Comparison of ENCODE assay signal across 38 mouse cellular contexts in the genomic region with DNA sequence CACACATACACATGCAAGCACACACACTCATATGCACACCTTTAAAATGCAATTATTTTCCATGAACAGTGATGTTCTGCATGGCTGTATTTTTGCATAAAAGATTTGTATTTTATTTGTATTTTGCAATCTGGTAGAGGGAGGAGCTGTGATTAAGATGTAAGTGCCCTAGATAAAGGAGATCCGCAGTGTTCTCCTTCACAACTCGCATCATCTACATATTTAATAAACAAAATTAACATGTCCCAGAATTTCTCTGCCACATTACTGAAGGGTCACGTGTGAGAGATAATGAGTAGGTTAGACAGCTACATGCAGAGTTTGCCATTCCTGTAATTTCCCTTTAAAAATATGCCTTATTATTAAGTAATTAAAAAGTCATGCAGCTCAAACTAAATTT. TPM values are rescaled to one million over a fixed set of nuclear protein-coding genes. Genes with fewer than 3 reads are reported as not detected.
"Had no signal": no experiment of that assay in that cellular context is flagged by ENCODE, and none has a peak within 500 bp of the region (broad histone marks: within the 10 kb centered on the region; RNA-seq: fewer than 3 reads in every experiment).

No protein-coding gene starts in this region.

- DNase-seq: cerebellum, adult 2 months; cerebellum, adult 8-10 months; cerebellum, adult 9-10 months; cerebellum, adult 9-11 months; cerebellum, postnatal 10 days; cerebellum, postnatal 14 days; cerebellum, postnatal 25 days; cerebellum, postnatal 36 days; embryo, embryonic 11 days; forebrain, postnatal 0 days; gastrocnemius, adult 2 months; gastrocnemius, postnatal 10 days; gastrocnemius, postnatal 14 days; gastrocnemius, postnatal 25 days; gastrocnemius, postnatal 36 days; heart, adult 11 months; heart, adult 18-20 months had no signal

- H3K9ac ChIP-seq: embryonic facial prominence, embryonic 12.5 days; embryonic facial prominence, embryonic 13.5 days; embryonic facial prominence, embryonic 15.5 days; forebrain, embryonic 12.5 days; forebrain, embryonic 13.5 days; forebrain, embryonic 15.5 days; forebrain, postnatal 0 days had no signal

- H3K27ac ChIP-seq: embryonic facial prominence, embryonic 10.5 days; embryonic facial prominence, embryonic 12.5 days; embryonic facial prominence, embryonic 13.5 days; embryonic facial prominence, embryonic 15.5 days; forebrain, embryonic 10.5 days; forebrain, embryonic 12.5 days; forebrain, embryonic 13.5 days; forebrain, embryonic 15.5 days; gastrocnemius, adult 2 months had no signal

- H3K36me3 ChIP-seq: embryonic facial prominence, embryonic 10.5 days; embryonic facial prominence, embryonic 12.5 days; embryonic facial prominence, embryonic 13.5 days; embryonic facial prominence, embryonic 15.5 days; forebrain, embryonic 10.5 days; forebrain, embryonic 12.5 days; forebrain, embryonic 15.5 days had no signal

- H3K9me3 ChIP-seq: embryonic facial prominence, embryonic 10.5 days; embryonic facial prominence, embryonic 12.5 days; embryonic facial prominence, embryonic 13.5 days; embryonic facial prominence, embryonic 15.5 days; forebrain, embryonic 10.5 days; forebrain, embryonic 12.5 days; forebrain, embryonic 13.5 days; forebrain, embryonic 15.5 days had no signal

- ATAC-seq: forebrain, embryonic 13.5 days; forebrain, embryonic 14.5 days; forebrain, embryonic 15.5 days; forebrain, embryonic 16.5 days; forebrain, postnatal 0 days had no signal

- H3K27me3 ChIP-seq: embryonic facial prominence, embryonic 12.5 days; embryonic facial prominence, embryonic 13.5 days; embryonic facial prominence, embryonic 15.5 days; forebrain, embryonic 12.5 days; forebrain, embryonic 13.5 days; forebrain, embryonic 15.5 days had no signal

- H3K4me2 ChIP-seq: embryonic facial prominence, embryonic 12.5 days; embryonic facial prominence, embryonic 13.5 days; embryonic facial prominence, embryonic 15.5 days; forebrain, embryonic 12.5 days; forebrain, embryonic 13.5 days; forebrain, embryonic 15.5 days had no signal

- H3K4me1 ChIP-seq: embryonic facial prominence, embryonic 10.5 days; embryonic facial prominence, embryonic 12.5 days; embryonic facial prominence, embryonic 13.5 days; forebrain, embryonic 10.5 days; forebrain, embryonic 12.5 days; forebrain, embryonic 13.5 days; forebrain, embryonic 15.5 days had no signal

- H3K4me3 ChIP-seq: embryonic facial prominence, embryonic 10.5 days; embryonic facial prominence, embryonic 12.5 days; embryonic facial prominence, embryonic 13.5 days; embryonic facial prominence, embryonic 15.5 days; erythroblast, embryonic 14.5 days; forebrain, embryonic 10.5 days; forebrain, embryonic 12.5 days; forebrain, embryonic 13.5 days; forebrain, embryonic 15.5 days; gastrocnemius, adult 2 months had no signal

RNA-seq across cellular contexts. Expression of a gene that starts 46.3 kb away (rescaled TPM):
- total RNA-seq: common myeloid progenitor, adult 5-6 weeks; forebrain, postnatal 0 days; gastrocnemius, adult 18-20 months; gastrocnemius, adult 2 months; gastrocnemius, adult 8-10 months; gastrocnemius, postnatal 10 days; gastrocnemius, postnatal 14 days; gastrocnemius, postnatal 25 days; gastrocnemius, postnatal 36 days; gastrocnemius, postnatal 4 days; granulocyte monocyte progenitor cell, adult 5-6 weeks; heart, adult 18-20 months had no signal
- polyA plus RNA-seq: cerebellum, adult 2 months; cortical plate, adult 2 months; embryonic facial prominence, embryonic 10.5 days; embryonic facial prominence, embryonic 11.5 days; erythroblast, embryonic 14.5 days; forebrain, embryonic 10.5 days; forebrain, embryonic 11.5 days; forebrain, embryonic 12.5 days; forebrain, embryonic 13.5 days; forebrain, embryonic 14.5 days; forebrain, embryonic 15.5 days; forebrain, embryonic 16.5 days; forebrain, postnatal 0 days; frontal cortex, adult 2 months; gonadal fat pad, adult 2 months had no signal
